Mouse (Mus musculus) spleen, adult 2 months (tissue): ENCODE results near the gene Ltbp3. TPM values are rescaled to one million over a fixed set of nuclear protein-coding genes. Genes with fewer than 3 reads are reported as not detected.

Experiments used
- DNase-seq, 2 experiments: peaks; one replicate each; pipeline versions ENCODE4 v3.0.0 to v3.0.0-alpha.2; 2012 to 2021; ENCODE audit warnings: low spot score in 2 of 2, low read depth in 1 of 2
- H3K27ac ChIP-seq: fragments of 200-500 bp; 2 replicates; pipeline ENCODE4 v1.5.1; 2012; ENCODE audit warnings: low read length, inconsistent platforms; ENCODE audit not compliant: insufficient read depth
- H3K27me3 ChIP-seq: fragments of 200-500 bp; 2 replicates; pipeline ENCODE4 v1.6.1; 2012; ENCODE audit warnings: mild to moderate bottlenecking, moderate library complexity, low read length, inconsistent platforms; ENCODE audit not compliant: control insufficient read depth, insufficient read depth
- H3K36me3 ChIP-seq: fragments of 200-500 bp; 2 replicates; pipeline ENCODE4 v1.6.1; 2012; ENCODE audit warnings: mild to moderate bottlenecking, low read length, inconsistent platforms; ENCODE audit not compliant: control insufficient read depth, insufficient read depth
- H3K4me1 ChIP-seq: fragments of 200-500 bp; 2 replicates; pipeline ENCODE4 v1.6.1; 2011; ENCODE audit warnings: inconsistent platforms; ENCODE audit not compliant: control insufficient read depth, insufficient read depth, insufficient read length
- H3K4me3 ChIP-seq: fragments of 200-500 bp; 2 replicates; pipeline ENCODE4 v1.5.1; 2011; ENCODE audit warnings: mild to moderate bottlenecking, inconsistent platforms; ENCODE audit not compliant: insufficient read depth, insufficient read length; ENCODE audit errors: extremely low read depth
- CTCF ChIP-seq: fragments of 200-500 bp; IDR thresholded peaks from 2 replicates; pipeline ENCODE4 v1.5.1; 2011; ENCODE audit warnings: mild to moderate bottlenecking, inconsistent platforms; ENCODE audit not compliant: insufficient read depth, insufficient read length, insufficient replicate concordance; ENCODE audit errors: extremely low read depth
- POLR2A ChIP-seq: fragments of 200-500 bp; IDR thresholded peaks from 2 replicates; pipeline ENCODE4 v1.6.1; 2011; ENCODE audit warnings: low read depth, low read length, inconsistent platforms
- WGBS: fragments of 180-500 bp; shearing (Covaris S2); methylation state at CpG from one replicate; pipeline ENCODE4 v1.1.7; 2018; 5-methylcytosine and 5-hydroxymethylcytosine counted together
- polyA plus RNA-seq: library from polyadenylated mRNA; depleted of rRNA; stranded (reverse); fragments of >200 nt; gene quantifications from 2 replicates; pipeline ENCODE4 v1.2.3, GENCODE M21; 2012

Gene Ltbp3
- polyA plus RNA-seq, 1 experiment, result 22.5 TPM

GRCm38 (mm10) chr19:5782121-5782520, 41.4 kb downstream of the Ltbp3 start:
- H3K36me3 ChIP-seq, result no peaks in the 10 kb centered on the region
- 83% methylated on average over 1 of the region's 1 CpGs for WGBS
- H3K27ac ChIP-seq, result no peak overlapping the region

GRCm38 (mm10) chr19:5784958-5785577, 44.4 kb downstream of the Ltbp3 start:
- no peak for DNase-seq
- no peak for TF ChIP-seq POLR2A
- Histone ChIP-seq H3K36me3 (no peaks in the 10 kb centered on the region), H3K4me1 (no peaks in the 10 kb centered on the region; the same call in 1 of the 2 replicates), H3K27ac (no peak overlapping the region), H3K27me3 (no peaks in the 10 kb centered on the region), H3K4me3 (no peak overlapping the region)
- WGBS, result 80% methylated on average over 10 of the region's 10 CpGs

More at GRCm38 (mm10) chr19:5782121-5782520, 41.4 kb downstream of the Ltbp3 start:
- H3K4me3 ChIP-seq, result no peak overlapping the region
- H3K4me1 ChIP-seq, result no peaks in the 10 kb centered on the region; the same call in 1 of the 2 replicates
- DNase-seq, result no peak
- TF ChIP-seq CTCF, result no peak
- no peak for TF ChIP-seq POLR2A
- no peaks in the 10 kb centered on the region for H3K27me3 ChIP-seq

- peak; percentile 79 to 83 for DNase-seq
- no peaks in the 10 kb centered on the region for H3K27me3 ChIP-seq
- no peaks in the 10 kb centered on the region; the same call in 1 of the 2 replicates for H3K4me1 ChIP-seq
- H3K36me3 ChIP-seq, result no peaks in the 10 kb centered on the region
- H3K4me3 ChIP-seq, result no peak overlapping the region
- WGBS, result 10% methylated on average over 12 of the region's 12 CpGs
- peak overlapping the region; percentile 44 for H3K27ac ChIP-seq
- TF ChIP-seq CTCF (peak; percentile 89; the same call in 1 of the 2 replicates), POLR2A (no peak)
Observed at GRCm38 (mm10) chr19:5786441-5787114, 45.9 kb downstream of the Ltbp3 start.

- WGBS, result 8% methylated on average over 8 of the region's 8 CpGs
- Histone ChIP-seq H3K27ac (no peak overlapping the region), H3K4me3 (no peak overlapping the region), H3K36me3 (no peaks in the 10 kb centered on the region), H3K4me1 (no peaks in the 10 kb centered on the region; the same call in 1 of the 2 replicates), H3K27me3 (no peaks in the 10 kb centered on the region)
- TF ChIP-seq POLR2A (no peak), CTCF (peak; percentile 71; the same call in 1 of the 2 replicates)
- DNase-seq, result peak in 1 of 2 experiments; percentile 73
Observed at GRCm38 (mm10) chr19:5787128-5787635, 46.5 kb downstream of the Ltbp3 start.

- Histone ChIP-seq H3K4me3 (no peak overlapping the region), H3K27me3 (no peaks in the 10 kb centered on the region), H3K36me3 (no peaks in the 10 kb centered on the region), H3K27ac (no peak overlapping the region), H3K4me1 (no peaks in the 10 kb centered on the region; the same call in 1 of the 2 replicates)
- no peak for TF ChIP-seq POLR2A
- no peak for TF ChIP-seq CTCF
- WGBS, result 93% methylated on average over 7 of the region's 7 CpGs
- no peak for DNase-seq
Observed at GRCm38 (mm10) chr19:5787920-5788319, 47.2 kb downstream of the Ltbp3 start.

GRCm38 (mm10) chr19:5788620-5789019, 47.9 kb downstream of the Ltbp3 start:
- no peak for TF ChIP-seq CTCF
- TF ChIP-seq POLR2A, result no peak
- Histone ChIP-seq H3K4me3 (no peak overlapping the region), H3K27ac (no peak overlapping the region), H3K36me3 (no peaks in the 10 kb centered on the region), H3K4me1 (no peaks in the 10 kb centered on the region; the same call in 1 of the 2 replicates), H3K27me3 (no peaks in the 10 kb centered on the region)
- DNase-seq, result no peak
- WGBS, result 96% methylated on average over 7 of the region's 7 CpGs
